ENCODE assay signal across 7 mouse cellular contexts in genomic region chr10:19281021-19281420, GRCm38 (mm10).
"Had no signal": no experiment of that assay in that cellular context is flagged by ENCODE, and none has a peak within 500 bp of the region (broad histone marks: within the 10 kb centered on the region; RNA-seq: fewer than 3 reads in every experiment).

No protein-coding gene starts in this region.

- DNase-seq: lung, adult 2 months; lung, postnatal 14 days; lung, postnatal 36 days; right cerebral cortex, postnatal 14 days; thymus, adult 2 months; thymus, postnatal 25 days; thymus, postnatal 4 days had no signal
